Mouse (Mus musculus) cerebellum, adult 9-10 months (tissue): ENCODE data around the gene Polr3c.
"Not testable (repeated sequence)": the region's sequence is repeated elsewhere in the genome, so short reads cannot be mapped to it uniquely, and the experiment has no call there.

ENCODE experiments used
- DNase-seq: peaks from one replicate; pipeline ENCODE4 v3.0.0; 2022

Polr3c gene

GRCm38 (mm10) chr3:96674442-96674841 lies 53.0 kb downstream of the Polr3c start:
- DNase-seq = no peak

DNA sequence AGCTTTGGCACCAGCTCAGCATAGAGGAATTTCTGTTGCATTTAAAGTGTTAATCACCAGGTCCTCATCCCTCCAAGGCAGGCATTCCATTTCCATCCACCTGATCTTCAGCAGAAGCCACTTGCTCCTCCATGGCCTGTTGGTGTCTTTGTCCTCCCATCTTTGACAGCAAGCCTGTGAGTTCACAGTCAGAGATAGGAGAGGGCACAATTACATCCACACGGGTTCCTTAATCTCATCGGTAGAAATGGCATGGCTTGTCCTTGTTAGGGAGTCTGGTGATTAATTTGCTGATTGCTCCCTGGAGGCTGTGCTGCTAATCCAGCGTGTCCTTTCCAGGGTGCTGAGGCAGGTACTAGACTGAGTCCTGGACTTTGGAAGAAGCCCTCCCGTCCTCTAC lies 53.9 kb downstream of the Polr3c start:
- DNase-seq = no peak

- DNase-seq = no peak
Measured at GRCm38 (mm10) chr3:96671519-96671918, 55.9 kb downstream of the Polr3c start.

- peak; percentile 86 for DNase-seq
Measured at GRCm38 (mm10) chr3:96669727-96670468, 57.5 kb downstream of the Polr3c start, which contains the start of gene Ankrd35. Gene Ankrd35, plus strand, starts transcription at chr3:96670131.

- no peak for DNase-seq
Measured at GRCm38 (mm10) chr3:96668424-96669067, 58.9 kb downstream of the Polr3c start.

DNA sequence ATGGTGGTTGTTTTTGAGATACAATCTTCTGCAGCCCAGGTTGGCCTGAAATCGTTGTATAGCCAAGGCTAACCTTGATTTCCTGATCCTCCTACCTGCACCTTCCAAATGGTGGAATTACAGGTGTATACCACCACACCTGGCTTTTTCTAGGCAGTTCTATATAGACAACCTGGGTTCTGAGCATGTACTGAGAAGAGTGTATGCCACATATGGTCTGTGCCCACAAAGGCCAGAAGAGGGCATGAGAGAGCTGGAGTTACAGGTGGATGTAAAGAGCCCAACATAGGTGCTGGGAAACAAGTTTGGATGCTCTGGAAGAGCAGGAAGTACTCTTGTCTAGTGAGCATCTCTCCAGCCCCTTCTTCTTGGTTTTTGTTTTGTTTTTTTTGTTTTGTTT lies 60.1 kb downstream of the Polr3c start:
- no peak for DNase-seq

DNA sequence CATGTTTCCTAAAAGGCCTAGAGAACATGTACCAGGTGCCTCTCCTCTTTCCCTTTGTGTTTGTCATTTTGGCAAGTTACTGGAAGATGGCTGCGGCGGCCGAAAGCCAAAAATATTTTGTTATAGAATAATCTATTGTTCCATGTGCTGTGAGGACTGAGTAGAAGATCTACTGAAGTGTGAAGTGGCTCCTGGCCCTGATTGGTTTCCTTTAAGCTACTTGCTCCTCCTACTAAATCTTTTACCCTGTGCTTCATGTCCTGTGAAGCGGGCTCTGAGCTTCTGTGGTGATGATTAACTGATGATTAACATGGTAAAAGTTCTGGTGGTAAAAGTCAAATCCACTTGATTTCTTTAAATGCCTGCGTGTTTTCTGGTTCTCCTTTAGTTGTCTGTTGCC lies 60.5 kb downstream of the Polr3c start:
- DNase-seq = no peak

DNA sequence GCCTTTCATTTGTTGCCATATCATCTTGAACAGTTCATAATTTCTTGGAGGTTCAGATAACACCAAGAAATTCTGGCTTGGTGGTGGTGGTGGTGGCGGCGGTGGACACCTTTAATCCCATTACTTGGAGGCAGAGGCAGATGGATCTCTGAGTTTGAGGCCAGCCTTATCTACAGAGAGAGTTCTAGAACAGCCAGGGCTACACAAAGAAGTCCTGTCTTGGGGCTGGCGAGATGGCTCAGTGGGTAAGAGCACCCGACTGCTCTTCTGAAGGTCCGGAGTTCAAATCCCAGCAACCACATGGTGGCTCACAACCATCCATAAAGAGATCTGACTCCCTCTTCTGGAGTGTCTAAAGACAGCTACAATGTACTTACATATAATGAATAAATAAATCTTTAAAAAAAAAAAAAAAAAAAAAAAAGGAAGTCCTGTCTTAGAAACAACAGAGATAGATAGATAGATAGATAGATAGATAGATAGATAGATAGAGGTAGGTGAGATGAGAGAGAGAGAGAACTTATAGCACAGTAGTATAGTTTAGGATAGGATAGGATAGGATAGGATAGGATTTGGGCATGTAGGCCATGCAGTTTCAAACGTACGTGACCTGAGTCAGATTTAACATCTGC lies 61.6 kb downstream of the Polr3c start:
- not testable (repeated sequence) for DNase-seq

DNA sequence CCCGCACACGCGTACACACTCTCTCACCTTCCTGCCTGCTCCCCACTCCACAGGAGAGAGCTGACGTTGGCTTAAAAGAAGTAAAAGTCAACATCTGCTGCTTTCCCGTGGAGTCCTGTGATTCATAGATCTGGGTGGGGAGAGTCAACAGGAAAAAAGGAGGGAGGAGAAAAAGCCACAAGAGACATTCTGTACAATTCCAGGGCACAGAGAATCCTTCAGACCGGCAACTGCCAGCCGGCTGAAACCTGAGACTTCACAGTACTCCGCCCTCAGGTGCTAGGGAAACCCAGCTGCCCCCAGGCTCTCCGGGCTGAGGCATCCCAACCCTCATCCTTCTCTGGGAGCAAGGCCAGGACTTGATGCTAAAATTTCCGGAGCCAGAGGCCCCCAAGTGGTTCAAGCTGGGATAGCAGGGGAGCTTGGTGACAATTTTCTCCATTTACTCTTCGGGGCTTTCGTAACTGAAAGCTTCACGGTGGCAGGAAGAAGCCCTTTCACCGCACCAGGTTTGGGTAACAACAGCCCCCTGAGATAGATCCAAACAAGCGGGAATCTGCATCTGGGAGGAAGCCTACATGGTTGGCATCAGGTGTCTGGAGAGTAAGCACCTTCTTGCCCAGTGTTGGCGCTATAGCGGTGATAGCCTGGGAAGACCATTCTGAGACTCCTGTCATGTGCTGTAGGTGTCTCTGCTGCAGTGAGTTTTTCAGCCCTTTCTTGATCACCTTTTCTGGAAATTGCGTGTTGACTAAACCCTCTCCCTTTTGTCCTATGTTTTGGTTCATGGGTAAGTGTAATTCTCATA lies 63.8 kb downstream of the Polr3c start:
- peak; percentile 92 for DNase-seq

DNA sequence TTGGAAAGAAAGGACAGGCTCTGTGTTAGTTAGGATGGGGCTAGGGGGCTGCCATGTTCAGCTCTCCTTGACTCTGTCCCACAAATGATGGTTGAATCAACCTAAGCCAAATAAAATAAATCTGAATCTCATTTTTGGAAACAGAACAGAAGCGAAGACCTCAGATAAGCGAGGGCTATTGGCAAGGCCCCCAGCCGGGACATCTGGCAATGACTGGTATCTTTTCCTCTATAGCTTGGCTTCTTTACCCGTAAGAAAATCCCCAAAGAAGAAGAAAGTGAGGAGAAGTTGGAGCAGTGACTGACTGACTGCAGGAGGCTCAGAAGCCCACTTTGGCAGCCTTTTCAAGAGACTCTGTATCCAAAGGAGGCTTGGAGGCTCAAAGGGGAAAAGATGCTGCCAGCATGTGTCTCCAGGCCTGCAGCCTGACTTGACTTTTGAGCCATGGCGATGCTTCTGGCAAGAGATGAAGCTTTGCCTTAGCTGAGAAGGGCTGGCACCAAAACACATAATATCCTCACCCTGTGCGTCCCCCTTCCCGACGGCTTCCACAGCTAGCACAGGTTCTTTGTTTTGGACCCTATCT lies 64.6 kb downstream of the Polr3c start:
- DNase-seq = no peak
